Mouse (Mus musculus) kidney, postnatal 36 days (tissue): ENCODE data around the gene Gm7694.

Source experiments
- DNase-seq, 2 experiments: peaks; one replicate each; pipeline ENCODE4 v3.0.0; 2021 to 2022; ENCODE audit warnings: mixed read lengths in 2 of 2

Gm7694 gene

GRCm38 (mm10) chr1:170306232-170306631, at the start of gene Gm7694:
Gene Gm7694, minus strand, starts transcription at chr1:170306332.
- no peak for DNase-seq

GRCm38 (mm10) chr1:170353335-170353734, 47.2 kb upstream of the Gm7694 start:
- no peak for DNase-seq

GRCm38 (mm10) chr1:170351080-170351479, 44.9 kb upstream of the Gm7694 start:
- no peak for DNase-seq

- peak; percentile 66 to 75 for DNase-seq
Observed at GRCm38 (mm10) chr1:170346266-170346665, 40.1 kb upstream of the Gm7694 start.

- DNase-seq = peak; percentile 54 to 67
Observed at GRCm38 (mm10) chr1:170343906-170344305, 37.8 kb upstream of the Gm7694 start.

- no peak for DNase-seq
Observed at GRCm38 (mm10) chr1:170343081-170343480, 36.9 kb upstream of the Gm7694 start.

- no peak for DNase-seq
Observed at GRCm38 (mm10) chr1:170339943-170340342, 33.8 kb upstream of the Gm7694 start.

GRCm38 (mm10) chr1:170332775-170333174, 26.6 kb upstream of the Gm7694 start:
- peak; percentile 13 to 25 for DNase-seq

- DNase-seq = no peak
Observed at GRCm38 (mm10) chr1:170331926-170332325, 25.8 kb upstream of the Gm7694 start.

GRCm38 (mm10) chr1:170325277-170325676, 19.1 kb upstream of the Gm7694 start:
- DNase-seq = no peak

GRCm38 (mm10) chr1:170324312-170324711, 18.2 kb upstream of the Gm7694 start:
- DNase-seq = no peak

- DNase-seq = no peak
Observed at GRCm38 (mm10) chr1:170323001-170323400, 16.9 kb upstream of the Gm7694 start.

GRCm38 (mm10) chr1:170322046-170322445, 15.9 kb upstream of the Gm7694 start:
- DNase-seq = no peak

- no peak for DNase-seq
Observed at GRCm38 (mm10) chr1:170311431-170311830, 5.3 kb upstream of the Gm7694 start.

GRCm38 (mm10) chr1:170308503-170308902, 2.4 kb upstream of the Gm7694 start, which contains the start of gene Spata46:
Gene Spata46, plus strand, starts transcription at chr1:170308803.
- DNase-seq = no peak

GRCm38 (mm10) chr1:170305002-170305401, 1.1 kb downstream of the Gm7694 start:
- DNase-seq = no peak

- DNase-seq = no peak
Observed at GRCm38 (mm10) chr1:170303103-170303502, 3.0 kb downstream of the Gm7694 start.

GRCm38 (mm10) chr1:170302456-170302855, 3.7 kb downstream of the Gm7694 start:
- no peak for DNase-seq

GRCm38 (mm10) chr1:170301686-170302085, 4.4 kb downstream of the Gm7694 start:
- no peak for DNase-seq

- DNase-seq = no peak
Observed at GRCm38 (mm10) chr1:170299496-170299895, 6.6 kb downstream of the Gm7694 start.

- no peak for DNase-seq
Observed at GRCm38 (mm10) chr1:170294786-170295570, 11.2 kb downstream of the Gm7694 start.

- DNase-seq = no peak
Observed at GRCm38 (mm10) chr1:170293257-170293656, 12.9 kb downstream of the Gm7694 start.

- peak; percentile 54 to 73 for DNase-seq
Observed at GRCm38 (mm10) chr1:170292239-170292951, 13.7 kb downstream of the Gm7694 start.
